Mouse (Mus musculus) G1E-ER4 (cell line): Measurements from ENCODE around the gene Gm10912. TPM values are rescaled to one million over a fixed set of nuclear protein-coding genes. Genes with fewer than 3 reads are reported as not detected.
"Not testable (repeated sequence)": the region's sequence is repeated elsewhere in the genome, so short reads cannot be mapped to it uniquely, and the experiment has no call there.

ENCODE experiments used
- GATA1 ChIP-seq: IDR thresholded peaks from one replicate; pipeline ENCODE4 v1.8.0; 2012; ENCODE audit warnings: low read length, inconsistent platforms
- polyA plus RNA-seq: library from polyadenylated mRNA; stranded (reverse); fragments of >175 nt; gene quantifications from 2 replicates; pipeline ENCODE4 v1.2.3, GENCODE M21; 2012

Gm10912 gene
- polyA plus RNA-seq, 1 experiment: not detected

DNA sequence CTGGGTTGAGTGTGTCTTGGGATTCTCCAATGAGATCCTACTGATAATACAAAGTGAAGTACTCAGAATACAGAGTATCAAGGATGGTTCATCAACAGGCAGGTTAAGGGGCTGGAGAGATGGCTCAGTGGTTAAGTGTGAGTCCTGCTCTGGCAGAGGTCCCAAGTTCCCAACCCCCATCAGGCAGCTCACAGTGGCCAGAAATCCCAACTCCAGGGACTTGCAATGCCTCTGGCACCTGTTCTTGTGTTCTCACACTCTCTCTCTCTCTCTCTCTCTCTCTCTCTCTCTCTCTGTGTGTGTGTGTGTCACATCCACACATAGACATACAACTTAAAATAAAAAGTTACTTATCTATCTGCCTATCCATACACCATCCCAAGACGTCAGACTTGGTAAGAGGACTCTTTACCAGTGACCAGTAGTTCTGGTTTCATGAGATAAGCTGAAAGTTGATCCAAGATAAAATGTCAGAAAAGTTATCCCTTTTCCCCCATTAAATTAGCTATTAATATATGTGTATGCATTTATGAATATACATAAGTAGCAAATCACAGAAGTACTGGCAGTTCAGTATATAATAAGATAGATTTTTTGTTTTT, 21.0 kb upstream of the Gm10912 start:
- TF ChIP-seq GATA1: no peak

DNA sequence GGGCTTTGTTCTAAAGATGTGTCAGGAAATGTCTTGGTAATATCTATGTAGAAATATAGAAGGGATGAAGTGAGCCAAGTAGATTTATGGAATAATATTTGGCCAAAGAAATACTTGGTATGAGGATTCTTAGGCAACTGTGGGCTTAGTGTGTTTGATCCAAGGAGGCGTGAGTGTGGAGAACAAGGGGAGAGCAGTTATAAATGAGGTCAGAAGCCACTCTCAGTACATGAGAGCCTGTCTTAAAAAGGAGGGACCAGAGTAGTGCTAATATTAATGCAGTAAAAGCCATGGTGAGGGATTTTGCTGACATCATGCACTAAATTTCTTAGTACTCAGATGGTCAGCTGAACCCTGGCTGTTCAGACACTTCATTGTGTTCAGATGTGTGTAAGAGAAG, 7.2 kb upstream of the Gm10912 start:
- TF ChIP-seq GATA1: no peak

DNA sequence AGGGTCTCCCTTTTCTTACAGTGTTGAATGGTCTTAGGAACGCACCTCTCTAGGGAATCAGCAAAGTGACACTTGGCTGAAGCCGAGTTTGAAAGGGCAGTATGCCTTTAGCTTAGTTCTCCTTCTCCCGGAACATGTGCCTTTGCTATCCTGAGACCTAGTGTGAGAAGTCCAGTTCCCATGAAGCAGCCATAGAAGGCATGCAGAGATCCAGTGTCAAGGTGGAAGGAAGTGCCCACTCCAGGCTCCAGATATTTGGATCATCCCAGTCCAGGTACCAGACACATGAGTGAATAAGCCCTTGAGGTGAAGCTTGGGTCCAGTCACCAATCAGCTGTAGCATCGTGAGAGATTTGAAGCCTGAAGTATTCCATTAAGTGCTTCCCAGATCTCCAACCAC, 6.7 kb upstream of the Gm10912 start:
- no peak for TF ChIP-seq GATA1

DNA sequence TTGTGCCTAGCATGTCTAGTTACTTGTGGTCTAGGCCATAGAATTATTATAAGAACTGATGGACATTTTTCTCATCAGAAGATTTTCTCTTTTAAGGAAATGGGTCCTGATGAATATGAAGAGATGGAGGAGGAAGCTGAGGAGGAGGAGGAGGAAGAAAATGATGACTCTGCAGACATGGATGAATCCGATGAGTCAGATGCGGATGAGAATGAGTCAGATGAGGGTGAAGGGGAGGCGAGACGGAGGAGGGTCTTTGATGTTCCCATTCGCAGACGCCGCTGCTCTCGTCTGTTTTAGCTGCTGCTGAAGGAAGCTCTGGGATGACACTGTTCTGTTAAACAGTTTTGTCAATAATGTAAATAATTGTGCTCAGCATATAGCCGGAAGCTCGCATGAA, 5.8 kb upstream of the Gm10912 start:
- TF ChIP-seq GATA1: no peak

DNA sequence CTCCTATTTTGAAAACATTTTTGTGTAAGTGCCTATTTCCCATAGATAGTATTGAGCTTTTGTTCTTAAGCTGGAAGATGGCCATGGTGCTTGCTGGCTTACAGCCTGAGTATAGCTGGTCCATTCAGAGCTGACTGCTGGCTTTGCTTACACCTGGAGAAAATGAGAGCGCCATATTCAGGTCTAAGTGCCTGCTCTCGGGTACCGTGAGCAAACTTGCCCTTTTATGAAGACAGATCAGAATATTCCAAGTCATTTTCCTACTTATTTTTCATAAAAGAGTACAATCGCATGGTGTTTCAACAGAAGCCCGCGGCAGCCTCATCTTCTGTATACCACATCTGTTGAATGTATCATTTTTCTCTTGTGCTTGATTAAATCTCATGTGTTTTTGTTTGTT, 4.6 kb upstream of the Gm10912 start:
- TF ChIP-seq GATA1: no peak

DNA sequence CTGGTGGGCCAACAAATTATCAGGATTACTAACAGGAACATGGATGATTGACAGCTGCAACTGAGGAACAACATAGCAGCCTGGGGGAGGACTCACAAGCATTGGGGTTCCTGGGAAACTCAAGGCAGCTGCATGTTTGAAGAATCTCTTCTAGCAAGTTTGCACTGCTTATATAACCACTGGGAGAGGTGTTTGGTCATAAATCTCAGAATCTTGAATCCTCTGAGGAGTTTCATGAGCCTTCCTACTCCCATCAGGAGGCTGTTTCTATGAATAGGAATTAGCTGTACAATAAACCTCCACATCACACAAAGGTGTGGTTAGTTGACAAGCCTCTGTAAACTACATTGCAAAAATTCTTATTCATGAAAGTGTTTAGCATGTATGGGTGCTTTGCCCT, 3.0 kb upstream of the Gm10912 start:
- TF ChIP-seq GATA1: no peak

DNA sequence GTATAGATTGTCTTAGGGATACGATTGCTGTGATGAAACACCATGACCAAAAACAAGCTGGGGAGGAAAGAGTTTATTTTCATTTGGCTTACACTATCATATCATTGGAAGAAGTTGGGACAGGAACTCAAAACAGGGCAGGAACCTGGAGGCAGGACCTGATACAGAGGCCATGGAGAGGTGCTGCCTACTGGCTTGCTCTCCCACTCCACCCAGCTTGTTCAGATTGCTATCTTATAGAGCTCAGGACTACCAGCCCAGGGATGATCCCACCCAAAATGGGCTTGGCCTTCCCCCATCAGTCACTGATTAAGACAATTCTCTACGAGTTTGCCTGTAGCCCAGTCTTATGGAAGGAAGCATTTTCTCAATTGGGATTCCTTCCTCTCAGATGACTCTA, 1.5 kb upstream of the Gm10912 start:
- TF ChIP-seq GATA1: no peak

DNA sequence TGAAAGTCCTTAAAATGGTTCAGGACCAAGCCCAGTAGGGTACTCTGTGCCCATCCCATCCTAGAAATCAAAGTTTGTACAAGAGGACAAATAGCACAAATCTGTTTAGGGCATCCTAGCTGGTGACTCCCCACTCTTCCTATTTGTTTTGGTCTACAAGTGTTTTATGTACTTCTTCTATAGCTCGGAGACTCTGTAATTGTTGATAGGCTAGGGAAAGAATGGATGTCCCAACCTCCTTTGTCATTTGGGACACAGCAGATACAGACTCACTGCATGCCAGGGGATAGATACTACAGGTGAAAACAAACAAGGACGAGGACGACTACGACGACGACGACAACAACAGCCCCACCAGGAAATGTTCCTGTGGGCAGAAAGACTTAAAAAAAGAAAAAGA, 2.8 kb downstream of the Gm10912 start, which contains the start of gene Gm10799:
Gene Gm10799, minus strand, starts transcription at position 101 of the 400 bp plus-strand sequence.
- not testable (repeated sequence) for TF ChIP-seq GATA1

DNA sequence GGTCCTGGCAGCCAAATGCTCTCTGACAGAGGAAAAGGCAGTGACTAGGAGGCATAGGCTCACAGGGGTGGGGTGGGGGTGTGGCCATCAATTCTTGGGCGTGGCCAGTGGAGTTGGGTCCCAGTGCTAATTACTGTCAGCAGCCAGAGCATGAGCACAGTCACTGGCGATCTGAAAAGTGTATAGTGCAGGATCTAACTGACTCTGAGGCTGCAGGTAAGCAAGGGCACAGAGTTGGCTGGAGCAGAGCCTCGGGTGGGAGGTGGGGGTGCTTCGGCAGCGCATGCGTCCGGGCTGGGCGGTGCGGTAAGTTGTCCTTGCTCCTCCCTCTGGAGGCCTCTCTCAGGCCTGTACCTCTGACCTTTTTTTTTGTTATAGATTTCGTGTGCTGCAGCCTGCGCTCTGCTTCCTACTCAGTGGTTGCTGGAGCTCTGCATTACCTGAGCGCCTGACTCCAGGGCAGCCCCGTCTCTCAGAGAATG, 4.1 kb downstream of the Gm10912 start, which contains the start of gene Cd59b:
Gene Cd59b, plus strand, starts transcription at position 146 of the 482 bp plus-strand sequence.
- TF ChIP-seq GATA1: no peak

DNA sequence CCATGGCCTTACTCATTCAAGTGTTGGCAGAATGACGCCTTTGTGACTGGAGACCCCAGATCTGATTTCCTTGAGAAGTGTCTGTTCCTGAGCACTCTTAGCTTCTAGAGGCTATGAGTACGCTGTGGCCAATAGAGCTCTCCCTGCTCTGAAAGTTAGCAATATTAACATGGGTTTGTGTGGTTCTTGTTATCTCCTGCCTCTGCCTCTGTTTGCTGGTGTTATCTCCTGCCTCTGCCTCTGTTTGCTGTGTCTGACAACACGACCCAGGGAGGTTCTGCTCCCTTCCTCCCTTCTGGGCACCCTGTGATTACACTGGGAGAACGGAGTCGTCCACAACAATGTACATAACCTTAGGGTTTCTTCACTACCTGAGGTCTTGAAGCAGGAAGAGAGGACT, 12.7 kb downstream of the Gm10912 start:
- TF ChIP-seq GATA1: peak; percentile 47

DNA sequence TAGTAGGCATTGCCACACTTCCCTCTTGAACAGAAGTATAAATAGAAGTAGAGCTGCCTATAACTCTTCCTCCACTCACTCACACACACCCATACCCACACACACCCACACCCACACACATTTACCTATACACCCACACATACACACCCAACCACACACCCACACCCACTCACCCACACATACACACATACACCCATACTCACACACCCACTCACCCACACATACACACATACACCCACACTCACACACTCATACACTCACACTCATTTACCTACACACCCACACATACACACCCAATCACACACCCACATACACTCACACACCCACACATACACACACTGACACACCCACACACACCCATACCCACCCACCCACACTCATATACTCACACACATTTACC, 16.8 kb downstream of the Gm10912 start:
- TF ChIP-seq GATA1: no peak

DNA sequence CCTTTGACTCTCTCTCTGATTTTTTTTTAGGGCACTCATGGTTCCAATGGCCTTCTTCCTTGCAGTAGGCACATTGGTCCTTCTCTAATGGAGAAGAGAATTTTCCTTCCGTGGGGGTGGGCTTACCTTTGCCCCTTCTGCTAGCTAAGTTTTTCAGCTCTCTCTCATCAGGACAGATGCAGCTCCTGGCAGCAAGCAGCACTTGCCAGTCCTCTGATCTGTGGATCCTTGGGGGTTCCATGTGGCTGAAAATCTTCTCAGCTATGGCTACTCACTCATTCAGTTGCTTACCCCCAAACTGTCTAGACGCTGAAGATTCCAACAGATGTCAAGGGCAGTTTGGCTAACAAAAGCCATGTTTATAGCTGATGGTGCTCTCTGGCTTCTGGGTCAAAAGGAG, 27.7 kb downstream of the Gm10912 start:
- no peak for TF ChIP-seq GATA1

DNA sequence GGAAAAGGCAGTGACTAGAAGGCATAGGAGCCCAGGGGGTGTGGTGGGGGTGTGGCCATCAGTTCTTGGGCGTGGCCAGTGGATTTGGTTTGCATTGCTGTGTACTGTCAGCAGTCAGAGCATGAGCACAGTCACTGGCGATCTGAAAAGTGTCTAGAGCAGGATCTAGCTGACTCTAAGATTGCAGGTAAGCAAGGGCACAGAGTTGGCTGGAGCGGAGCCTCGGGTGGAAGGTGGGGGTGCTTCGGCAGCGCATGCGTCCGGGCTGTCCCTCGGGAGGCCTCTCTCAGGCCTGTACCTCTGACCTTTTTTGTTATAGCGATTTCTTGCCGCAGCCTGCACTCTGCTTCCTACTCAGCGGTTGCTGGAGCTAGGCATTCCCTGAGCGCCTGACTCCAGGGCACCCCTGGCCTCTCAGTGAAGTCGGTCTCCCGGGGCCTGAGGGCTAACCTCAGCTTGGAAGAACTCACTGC, 30.2 kb downstream of the Gm10912 start, which contains the start of gene Cd59a:
Gene Cd59a, plus strand, starts transcription at position 61 of the 473 bp plus-strand sequence.
- no peak for TF ChIP-seq GATA1

DNA sequence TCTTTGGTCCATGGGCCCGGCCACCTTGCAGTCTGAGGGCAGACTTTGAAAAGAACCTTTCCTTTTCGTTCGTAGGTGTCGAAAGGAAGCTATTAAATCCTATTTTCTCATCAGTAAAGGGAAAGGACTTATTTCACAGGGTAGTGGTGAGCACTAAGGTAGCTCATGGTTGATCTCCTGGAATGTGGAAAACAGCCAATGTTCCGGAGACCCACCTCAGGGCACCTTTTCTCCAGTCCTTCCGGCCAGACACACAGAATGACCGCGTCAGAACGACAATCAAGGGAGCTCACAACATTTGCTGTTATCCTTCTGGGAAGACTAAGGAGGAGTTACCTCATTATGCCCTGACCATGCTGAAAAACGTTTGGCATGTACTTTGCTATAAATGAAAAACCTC, 30.6 kb downstream of the Gm10912 start:
- TF ChIP-seq GATA1: no peak

DNA sequence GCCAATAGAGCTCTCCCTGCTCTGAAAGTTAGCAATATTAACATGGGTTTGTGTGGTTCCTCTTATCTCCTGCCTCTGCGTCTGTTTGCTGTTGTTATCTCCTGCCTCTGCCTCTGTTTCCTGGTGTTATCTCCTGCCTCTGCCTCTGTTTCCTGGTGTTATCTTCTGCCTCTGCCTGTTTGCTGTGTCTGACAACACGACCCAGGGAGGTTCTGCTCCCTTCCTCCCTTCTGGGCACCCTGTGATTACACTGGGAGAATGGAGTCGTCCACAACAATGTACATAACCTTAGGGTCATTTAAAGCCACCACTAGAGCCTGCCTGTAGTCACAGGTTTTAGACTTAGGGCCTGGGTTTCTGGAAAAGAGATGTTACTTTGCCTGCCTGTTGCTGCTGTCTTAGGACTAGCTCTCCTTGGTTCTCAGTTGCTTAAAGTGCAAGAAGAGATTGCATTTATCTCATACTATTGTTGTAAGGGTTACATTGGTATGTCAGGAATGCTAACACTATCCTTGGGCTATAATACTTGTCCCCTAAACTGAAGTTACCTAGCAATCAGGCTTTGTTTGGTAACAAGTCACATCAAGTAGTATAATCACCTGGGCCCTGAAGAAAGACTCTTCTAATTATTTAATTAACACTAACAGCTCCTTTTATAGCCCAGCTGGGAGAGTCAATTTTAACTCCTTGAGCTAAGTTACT, 33.1 kb downstream of the Gm10912 start:
- no peak for TF ChIP-seq GATA1

DNA sequence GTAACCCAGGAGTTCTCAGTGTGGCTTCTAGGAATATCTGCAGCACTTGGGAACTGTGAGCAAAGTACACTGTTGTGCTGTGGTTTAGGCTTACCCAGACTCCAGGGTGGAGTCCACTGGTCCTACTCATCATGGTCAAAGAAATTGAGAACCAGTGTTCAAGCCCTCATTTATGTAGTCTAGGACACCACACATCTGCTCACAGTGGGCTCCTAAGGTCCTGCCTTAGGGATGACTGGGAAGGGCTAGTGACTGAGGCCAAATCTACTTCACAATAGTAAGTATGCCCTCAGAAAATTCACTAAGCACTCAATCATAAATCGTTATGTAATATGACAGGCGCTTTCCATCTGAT, 33.6 kb downstream of the Gm10912 start:
- no peak for TF ChIP-seq GATA1

DNA sequence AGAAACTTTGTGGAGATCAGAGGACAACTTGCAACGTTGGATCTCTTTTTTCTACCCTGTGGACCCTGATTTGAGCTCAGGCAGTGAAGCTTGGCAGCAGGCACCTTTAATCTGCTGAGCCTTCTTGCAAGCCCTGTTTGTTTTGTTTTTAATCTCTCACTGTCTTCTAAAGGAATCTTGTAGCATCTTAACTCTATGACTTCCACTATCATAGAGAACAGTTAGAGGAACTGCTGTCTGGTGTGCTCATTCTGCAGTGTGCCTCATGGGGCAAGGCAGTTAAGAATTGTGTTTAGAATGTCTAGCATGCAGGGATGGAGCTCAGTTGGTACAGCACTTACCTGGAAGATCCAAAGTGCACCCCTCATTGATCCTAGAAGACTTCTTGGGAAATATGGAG, 34.3 kb downstream of the Gm10912 start:
- TF ChIP-seq GATA1: no peak

DNA sequence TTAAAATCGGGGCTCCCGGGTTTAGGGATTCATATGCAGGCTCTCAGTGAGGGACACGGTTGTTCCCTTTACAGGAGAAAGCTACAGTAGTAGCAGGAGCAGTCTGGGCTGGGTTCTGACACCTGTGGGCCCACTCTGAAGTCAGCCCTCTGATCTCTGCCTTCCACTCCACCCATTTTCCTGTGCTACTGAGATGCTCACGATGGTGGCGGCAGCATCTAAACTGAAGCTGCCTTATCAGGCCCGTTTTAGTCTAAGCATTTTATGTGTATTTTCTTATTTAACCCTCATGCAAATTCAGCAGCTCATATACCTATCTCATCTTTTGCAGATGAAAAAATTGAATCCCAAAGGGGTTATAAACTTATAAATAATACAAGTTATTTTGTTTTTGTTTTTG, 39.2 kb downstream of the Gm10912 start:
- no peak for TF ChIP-seq GATA1
